Mouse (Mus musculus): ENCODE data around the gene Rsrp1.
"Not testable (repeated sequence)": the region's sequence is repeated elsewhere in the genome, so short reads cannot be mapped to it uniquely, and the experiment has no call there.

Gene Rsrp1

GRCm38 (mm10) chr4:134923258-134924018 lies at the start of gene Rsrp1:
Gene Rsrp1 (plus strand): TSS chr4:134923592.
- peak; percentile 99 for DNase-seq (ENCODE audit: low read depth)

- no peak for DNase-seq (ENCODE audit: low read depth)
Measured at GRCm38 (mm10) chr4:134876171-134876570, 47.2 kb upstream of the Rsrp1 start.

- DNase-seq (ENCODE audit: low read depth) = peak; percentile 83
Measured at GRCm38 (mm10) chr4:134879410-134879981, 43.9 kb upstream of the Rsrp1 start.

- peak; percentile 49 for DNase-seq (ENCODE audit: low read depth)
Measured at GRCm38 (mm10) chr4:134880041-134880440, 43.4 kb upstream of the Rsrp1 start.

- peak; percentile 69 for DNase-seq (ENCODE audit: low read depth)
Measured at GRCm38 (mm10) chr4:134883266-134883665, 40.1 kb upstream of the Rsrp1 start.

- DNase-seq (ENCODE audit: low read depth) = no peak
Measured at GRCm38 (mm10) chr4:134883808-134884207, 39.6 kb upstream of the Rsrp1 start.

- no peak for DNase-seq (ENCODE audit: low read depth)
Measured at GRCm38 (mm10) chr4:134884364-134884763, 39.0 kb upstream of the Rsrp1 start.

GRCm38 (mm10) chr4:134892096-134892495 lies 31.3 kb upstream of the Rsrp1 start:
- no peak for DNase-seq (ENCODE audit: low read depth)

GRCm38 (mm10) chr4:134897256-134897655 lies 26.1 kb upstream of the Rsrp1 start:
- no peak for DNase-seq (ENCODE audit: low read depth)

- DNase-seq (ENCODE audit: low read depth) = no peak
Measured at GRCm38 (mm10) chr4:134901126-134901525, 22.3 kb upstream of the Rsrp1 start.

- no peak for DNase-seq (ENCODE audit: low read depth)
Measured at GRCm38 (mm10) chr4:134903046-134903445, 20.3 kb upstream of the Rsrp1 start.

- DNase-seq (ENCODE audit: low read depth) = not testable (repeated sequence)
Measured at GRCm38 (mm10) chr4:134911406-134911805, 12.0 kb upstream of the Rsrp1 start.

- peak; percentile 90 for DNase-seq (ENCODE audit: low read depth)
Measured at GRCm38 (mm10) chr4:134913413-134913812, 10.0 kb upstream of the Rsrp1 start.

GRCm38 (mm10) chr4:134914122-134914863 lies 9.1 kb upstream of the Rsrp1 start:
- DNase-seq (ENCODE audit: low read depth) = peak; percentile 36

GRCm38 (mm10) chr4:134914864-134915209 lies 8.6 kb upstream of the Rsrp1 start, which contains the start of gene Tmem50a:
Gene Tmem50a (minus strand): TSS chr4:134915024.
- DNase-seq (ENCODE audit: low read depth) = peak; percentile 97

- DNase-seq (ENCODE audit: low read depth) = no peak
Measured at GRCm38 (mm10) chr4:134915223-134916050, 8.0 kb upstream of the Rsrp1 start.

GRCm38 (mm10) chr4:134917194-134917593 lies 6.2 kb upstream of the Rsrp1 start:
- DNase-seq (ENCODE audit: low read depth) = no peak

- peak; percentile 92 for DNase-seq (ENCODE audit: low read depth)
Measured at GRCm38 (mm10) chr4:134918381-134918780, 5.0 kb upstream of the Rsrp1 start.

- peak; percentile 71 for DNase-seq (ENCODE audit: low read depth)
Measured at GRCm38 (mm10) chr4:134919733-134920540, 3.5 kb upstream of the Rsrp1 start.

- no peak for DNase-seq (ENCODE audit: low read depth)
Measured at GRCm38 (mm10) chr4:134920631-134921030, 2.8 kb upstream of the Rsrp1 start.

- DNase-seq (ENCODE audit: low read depth) = no peak
Measured at GRCm38 (mm10) chr4:134921703-134922102, 1.7 kb upstream of the Rsrp1 start.
